Mouse (Mus musculus) lung, adult 2 months (tissue): ENCODE measurements around the gene Magi3.

Experiments used
- CTCF ChIP-seq: fragments of 200-500 bp; IDR thresholded peaks from 2 replicates; pipeline ENCODE4 v1.5.1; 2011; ENCODE audit warnings: mild to moderate bottlenecking, low read length, control low read depth; ENCODE audit not compliant: insufficient read depth
- POLR2A ChIP-seq: fragments of 200-500 bp; IDR thresholded peaks from 2 replicates; pipeline ENCODE4 v1.6.1; 2011; ENCODE audit warnings: low read depth, mild to moderate bottlenecking, control low read depth, low read length, borderline replicate concordance; ENCODE audit errors: extremely low read depth

DNA sequence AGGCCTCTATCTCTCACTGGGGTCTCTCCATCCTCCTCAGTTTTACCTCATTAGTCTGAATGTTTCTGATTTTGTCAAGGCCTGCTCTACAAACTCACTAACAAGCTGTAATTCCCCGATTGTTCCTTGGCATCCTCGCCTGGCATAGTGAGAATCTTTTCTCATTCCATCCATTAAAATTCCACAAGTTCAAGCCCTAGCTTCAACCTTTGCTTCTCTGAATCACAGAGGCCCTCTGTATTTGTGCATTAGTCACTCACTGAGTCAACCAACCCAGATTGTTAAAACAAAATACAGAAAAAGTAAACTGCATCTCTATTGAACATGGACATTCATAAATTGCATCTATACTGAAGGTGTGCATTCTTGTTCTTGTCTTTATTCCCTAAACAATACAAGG lies 19.2 kb upstream of the Magi3 start:
- TF ChIP-seq CTCF (no peak), POLR2A (no peak)
